Mouse (Mus musculus) retina, embryonic 14.5 days (tissue): ENCODE measurements around the gene Gpatch3.

Experiments used
- DNase-seq: peaks from one replicate; pipeline ENCODE4 v3.0.0-alpha.2; 2015; ENCODE audit warnings: low spot score

Gene Gpatch3

GRCm38 (mm10) chr4:133620668-133621067 lies 46.1 kb downstream of the Gpatch3 start:
- no peak for DNase-seq

GRCm38 (mm10) chr4:133622161-133622695 lies 47.7 kb downstream of the Gpatch3 start:
- DNase-seq: no peak

GRCm38 (mm10) chr4:133624830-133625229 lies 50.3 kb downstream of the Gpatch3 start:
- DNase-seq: no peak

GRCm38 (mm10) chr4:133625621-133626071 lies 51.1 kb downstream of the Gpatch3 start:
- DNase-seq: no peak

- no peak for DNase-seq
These were observed 51.7 kb downstream of the Gpatch3 start for GRCm38 (mm10) chr4:133626221-133626620.

GRCm38 (mm10) chr4:133626621-133627020 lies 52.1 kb downstream of the Gpatch3 start:
- no peak for DNase-seq

GRCm38 (mm10) chr4:133627039-133627438 lies 52.5 kb downstream of the Gpatch3 start:
- DNase-seq: no peak

- no peak for DNase-seq
These were observed 54.0 kb downstream of the Gpatch3 start for GRCm38 (mm10) chr4:133628517-133628916.

GRCm38 (mm10) chr4:133629191-133629590 lies 54.6 kb downstream of the Gpatch3 start:
- no peak for DNase-seq

- DNase-seq: no peak
These were observed 55.9 kb downstream of the Gpatch3 start for GRCm38 (mm10) chr4:133630326-133630920.

GRCm38 (mm10) chr4:133631071-133631768 lies 56.7 kb downstream of the Gpatch3 start:
- no peak for DNase-seq

- DNase-seq: no peak
These were observed 57.3 kb downstream of the Gpatch3 start for GRCm38 (mm10) chr4:133631769-133632411.

- peak; percentile 59 for DNase-seq
These were observed 58.2 kb downstream of the Gpatch3 start for GRCm38 (mm10) chr4:133632483-133633327.

GRCm38 (mm10) chr4:133633332-133634042 lies 58.9 kb downstream of the Gpatch3 start:
- DNase-seq: peak; percentile 90
